Mouse (Mus musculus): ENCODE results near the gene Psme1. TPM values are rescaled to one million over a fixed set of nuclear protein-coding genes. Genes with fewer than 3 reads are reported as not detected.

The Psme1 gene
- total and polyA plus RNA-seq, 2 experiments from 2014 or later = 128 to 244 TPM

GRCm38 (mm10) chr14:55579511-55580496, 1.9 kb downstream of the Psme1 start:
- H3K9ac ChIP-seq (replicated peaks; ENCODE audit: low read length) = no peak overlapping the region
- 85% methylated on average over 23 of the region's 23 CpGs for WGBS
- no peak for TF ChIP-seq CTCF (IDR thresholded peaks at IDR 0.05; ENCODE audit: low read depth)
- H3K36me3 ChIP-seq (ENCODE audit: insufficient read depth, low read length) = peaks cover 9% of the 10 kb centered on the region; the same call in 1 of the 2 replicates
- H3K27ac ChIP-seq = no peak overlapping the region
- DNase-seq (ENCODE audit: low spot score) (no peak), ATAC-seq (no peak)
- H3K27me3 ChIP-seq (ENCODE audit: insufficient read depth, low read length) = no peaks in the 10 kb centered on the region
- no peak overlapping the region for H3K4me3 ChIP-seq (ENCODE audit: low read length)
- no peak overlapping the region for H3K4me2 ChIP-seq (ENCODE audit: low read depth, low read length)
- no peaks in the 10 kb centered on the region for H3K9me3 ChIP-seq (ENCODE audit: low read length)
- H3K4me1 ChIP-seq (ENCODE audit: insufficient read depth, low read length) = 0 out of 2 replicates have a peak, but pooled peaks cover 5% of the 10 kb centered on the region

GRCm38 (mm10) chr14:55580731-55581130, 2.8 kb downstream of the Psme1 start:
- H3K9me3 ChIP-seq (ENCODE audit: low read length) = no peaks in the 10 kb centered on the region
- H3K4me3 ChIP-seq (ENCODE audit: low read length) = no peak overlapping the region
- 94% methylated on average over 16 of the region's 16 CpGs for WGBS
- ATAC-seq = no peak
- H3K9ac ChIP-seq (replicated peaks; ENCODE audit: low read length) = no peak overlapping the region
- no peak for DNase-seq (ENCODE audit: low spot score)
- H3K27me3 ChIP-seq (ENCODE audit: insufficient read depth, low read length) = no peaks in the 10 kb centered on the region
- 0 out of 2 replicates have a peak, but pooled peaks cover 9% of the 10 kb centered on the region for H3K4me1 ChIP-seq (ENCODE audit: insufficient read depth, low read length)
- no peak for TF ChIP-seq CTCF (IDR thresholded peaks at IDR 0.05; ENCODE audit: low read depth)
- no peak overlapping the region for H3K27ac ChIP-seq
- no peak overlapping the region for H3K4me2 ChIP-seq (ENCODE audit: low read depth, low read length)
- H3K36me3 ChIP-seq (ENCODE audit: insufficient read depth, low read length) = peaks cover 9% of the 10 kb centered on the region; the same call in 1 of the 2 replicates

- DNase-seq (ENCODE audit: low spot score) = no peak
- no peak overlapping the region for H3K4me3 ChIP-seq (ENCODE audit: low read length)
- no peaks in the 10 kb centered on the region for H3K27me3 ChIP-seq (ENCODE audit: insufficient read depth, low read length)
- H3K4me1 ChIP-seq (ENCODE audit: insufficient read depth, low read length) = 0 out of 2 replicates have a peak, but pooled peaks cover 9% of the 10 kb centered on the region
- no peak for ATAC-seq
- H3K27ac ChIP-seq = no peak overlapping the region
- TF ChIP-seq CTCF (IDR thresholded peaks at IDR 0.05; ENCODE audit: low read depth) = peak; percentile 50
- no peaks in the 10 kb centered on the region for H3K9me3 ChIP-seq (ENCODE audit: low read length)
- no peak overlapping the region for H3K9ac ChIP-seq (replicated peaks; ENCODE audit: low read length)
- no peak overlapping the region for H3K4me2 ChIP-seq (ENCODE audit: low read depth, low read length)
- H3K36me3 ChIP-seq (ENCODE audit: insufficient read depth, low read length) = peaks cover 9% of the 10 kb centered on the region; the same call in 1 of the 2 replicates
- 82% methylated on average over 9 of the region's 9 CpGs for WGBS
These were observed 4.2 kb downstream of the Psme1 start for GRCm38 (mm10) chr14:55581981-55582681.

GRCm38 (mm10) chr14:55584303-55584701, 6.4 kb downstream of the Psme1 start:
- WGBS = 44% methylated on average over 5 of the region's 5 CpGs
- H3K27ac ChIP-seq = peak overlapping the region; percentile 79
- ATAC-seq = no peak

GRCm38 (mm10) chr14:55584702-55585565, 7.0 kb downstream of the Psme1 start, which contains the start of gene Emc9:
TSS of gene Emc9 (minus strand) at chr14:55585302.
- H3K4me3 ChIP-seq (ENCODE audit: low read length) = peak within 1 kb of the TSS; percentile 54
- no peaks in the 10 kb centered on the region for H3K27me3 ChIP-seq (ENCODE audit: insufficient read depth, low read length)
- peak within 1 kb of the TSS; percentile 71 for H3K9ac ChIP-seq (replicated peaks; ENCODE audit: low read length)
- WGBS = 4% methylated on average over 42 of the region's 43 CpGs
- H3K36me3 ChIP-seq (ENCODE audit: insufficient read depth, low read length) = peaks cover 9% of the 10 kb centered on the region; the same call in 1 of the 2 replicates
- no peaks in the 10 kb centered on the region for H3K9me3 ChIP-seq (ENCODE audit: low read length)
- TF ChIP-seq CTCF (IDR thresholded peaks at IDR 0.05; ENCODE audit: low read depth) = no peak; the same call in 1 of the 2 replicates
- peak within 1 kb of the TSS; percentile 79 for H3K4me2 ChIP-seq (ENCODE audit: low read depth, low read length)
- 0 out of 2 replicates have a peak, but pooled peaks cover 9% of the 10 kb centered on the region for H3K4me1 ChIP-seq (ENCODE audit: insufficient read depth, low read length)
- H3K27ac ChIP-seq = peak within 1 kb of the TSS; percentile 79
- peak; percentile 69 for DNase-seq (ENCODE audit: low spot score)
- ATAC-seq = peak; percentile 80

More at GRCm38 (mm10) chr14:55584303-55584701, 6.4 kb downstream of the Psme1 start:
- no peak for TF ChIP-seq CTCF (IDR thresholded peaks at IDR 0.05; ENCODE audit: low read depth)
- Histone ChIP-seq H3K36me3 (ENCODE audit: insufficient read depth, low read length) (peaks cover 9% of the 10 kb centered on the region; the same call in 1 of the 2 replicates), H3K9ac (replicated peaks; ENCODE audit: low read length) (peak overlapping the region; percentile 71), H3K4me3 (ENCODE audit: low read length) (peak overlapping the region; percentile 54), H3K9me3 (ENCODE audit: low read length) (no peaks in the 10 kb centered on the region), H3K4me1 (ENCODE audit: insufficient read depth, low read length) (0 out of 2 replicates have a peak, but pooled peaks cover 9% of the 10 kb centered on the region), H3K4me2 (ENCODE audit: low read depth, low read length) (peak overlapping the region; percentile 79), H3K27me3 (ENCODE audit: insufficient read depth, low read length) (no peaks in the 10 kb centered on the region)
- DNase-seq (ENCODE audit: low spot score) = no peak

Data from hindbrain, postnatal 0 days (tissue).